Mouse (Mus musculus): Measurements from ENCODE around the gene Tmem132d.

- TF ChIP-seq CTCF (IDR thresholded peaks at IDR 0.05; ENCODE audit: low read depth) (no peak), EP300 (IDR thresholded peaks at IDR 0.05; ENCODE audit: low read depth) (no peak)
Measured at GRCm38 (mm10) chr5:128119171-128119570, 313.7 kb downstream of the Tmem132d start.
